Mouse (Mus musculus) limb, embryonic 12.5 days (tissue): Measurements from ENCODE around the gene Vgll4. TPM values are rescaled to one million over a fixed set of nuclear protein-coding genes. Genes with fewer than 3 reads are reported as not detected.

Experiments
- ATAC-seq: fragments of 200-750 bp; cut with Nextera tagmentation; 2 replicates; pipeline ENCODE4 v1.8.0; 2017; ENCODE audit warnings: low read depth, moderate TSS enrichment; ENCODE audit not compliant: insufficient number of reproducible peaks, insufficient read depth, low FRiP score, low TSS enrichment
- H3K27ac ChIP-seq: fragments of 300-500 bp; sonication (generic); 2 replicates; pipeline ENCODE4 v1.5.1; 2016; ENCODE audit warnings: mild to moderate bottlenecking, moderate library complexity
- H3K27me3 ChIP-seq: fragments of 300-500 bp; sonication (generic); 2 replicates; pipeline ENCODE4 v1.6.1; 2016; ENCODE audit warnings: mild to moderate bottlenecking, moderate library complexity
- H3K36me3 ChIP-seq: fragments of 300-500 bp; sonication (generic); 2 replicates; pipeline ENCODE4 v1.6.1; 2016; ENCODE audit warnings: mild to moderate bottlenecking, moderate library complexity
- H3K4me1 ChIP-seq: fragments of 300-500 bp; sonication (generic); replicated peaks from 2 replicates; pipeline ENCODE4 v1.6.1; 2016
- H3K4me2 ChIP-seq: fragments of 300-500 bp; sonication (generic); 2 replicates; pipeline ENCODE4 v1.6.1; 2016; ENCODE audit warnings: mild to moderate bottlenecking, moderate library complexity
- H3K4me3 ChIP-seq: fragments of 300-500 bp; sonication (generic); replicated peaks from 2 replicates; pipeline ENCODE4 v1.5.1; 2016; ENCODE audit warnings: mild to moderate bottlenecking
- H3K9ac ChIP-seq: fragments of 300-500 bp; sonication (generic); replicated peaks from 2 replicates; pipeline ENCODE4 v1.6.1; 2016; ENCODE audit warnings: mild to moderate bottlenecking, moderate library complexity
- H3K9me3 ChIP-seq: fragments of 300-500 bp; sonication (generic); 2 replicates; pipeline ENCODE4 v1.6.1; 2016; ENCODE audit warnings: mild to moderate bottlenecking, moderate library complexity
- WGBS: fragments of 180-500 bp; shearing (Covaris S2); methylation state at CpG from one replicate; pipeline ENCODE4 v1.1.7; 2016; 5-methylcytosine and 5-hydroxymethylcytosine counted together
- polyA plus RNA-seq: library from polyadenylated mRNA; unstranded; fragments of >200 nt; fragmentation: Nextera tagmentation; extraction: Ambion mirVana; gene quantifications from 2 replicates; pipeline ENCODE4 v1.2.1, GENCODE M21; 2016

Vgll4 gene
- polyA plus RNA-seq, 1 experiment from 2014 or later, result 156 TPM

DNA sequence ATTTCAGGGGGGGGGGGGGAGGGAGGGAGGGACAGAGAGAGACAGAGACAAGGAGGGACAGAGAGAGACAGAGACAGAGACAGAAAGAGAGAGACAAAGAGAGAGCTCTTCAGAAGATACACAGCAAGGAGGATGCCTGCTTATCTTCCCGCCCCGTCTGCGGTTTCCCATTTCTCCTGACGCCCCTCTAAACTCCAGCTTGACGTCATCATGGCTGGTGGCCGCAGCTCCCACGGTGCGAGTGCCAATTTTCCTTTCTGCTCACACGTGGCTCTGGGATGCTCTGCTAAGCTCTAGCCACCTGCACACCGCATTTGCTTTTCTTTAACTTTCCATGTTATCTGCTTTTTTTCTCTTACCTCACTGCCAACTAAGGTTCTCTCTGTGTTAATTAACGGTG, 151.8 kb downstream of the Vgll4 start:
- Histone ChIP-seq H3K9me3 (0 out of 2 replicates have a peak, but pooled peaks cover 3% of the 10 kb centered on the region), H3K36me3 (no peaks in the 10 kb centered on the region), H3K27me3 (no peaks in the 10 kb centered on the region; the same call in 1 of the 2 replicates), H3K4me2 (no peak overlapping the region), H3K9ac (no peak overlapping the region), H3K4me1 (peaks cover 43% of the 10 kb centered on the region), H3K27ac (no peak overlapping the region), H3K4me3 (no peak overlapping the region)
- ATAC-seq, result no peak
- 51% methylated on average over 11 of the region's 11 CpGs for WGBS

DNA sequence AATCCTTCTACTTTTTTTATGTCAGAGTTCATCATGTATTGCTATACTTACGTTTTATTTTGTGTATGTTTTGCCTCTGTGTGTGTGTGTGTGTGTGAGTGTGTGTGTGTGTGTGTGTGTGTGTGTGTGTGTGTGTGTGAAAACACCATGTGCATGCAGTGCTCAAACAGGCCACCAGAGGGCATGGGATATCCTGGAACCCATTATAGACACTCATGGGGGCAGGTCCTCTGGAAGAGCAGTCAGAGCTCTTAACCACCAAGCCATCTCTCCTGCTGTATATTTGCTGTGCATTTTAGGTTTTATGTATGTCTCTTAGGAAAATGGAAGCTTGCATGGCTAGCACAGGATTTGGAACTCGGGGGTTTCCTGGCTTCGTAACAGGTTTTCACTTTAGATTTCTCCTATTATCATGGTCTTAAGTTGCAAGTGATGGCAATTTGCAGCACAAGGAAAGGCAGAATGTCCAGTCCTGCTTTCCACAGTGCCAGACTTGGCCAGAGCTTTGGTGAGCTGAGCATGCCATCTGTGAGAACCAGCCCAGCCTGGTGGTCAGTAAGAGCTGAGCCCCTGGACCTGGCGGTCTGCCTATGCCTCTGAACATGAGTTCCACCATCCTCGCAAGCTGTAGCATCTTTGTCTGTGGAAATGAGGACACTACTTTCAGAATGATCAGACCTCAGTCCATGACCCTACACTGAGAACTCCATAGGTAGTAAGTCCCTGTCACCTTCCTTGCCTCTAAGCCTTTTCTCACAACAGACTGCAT, 154.7 kb downstream of the Vgll4 start:
- H3K27ac ChIP-seq, result no peak overlapping the region
- WGBS, result 97% methylated on average over 5 of the region's 5 CpGs
- H3K4me1 ChIP-seq, result peaks cover 36% of the 10 kb centered on the region
- no peak for ATAC-seq
- no peaks in the 10 kb centered on the region for H3K36me3 ChIP-seq
- no peak overlapping the region for H3K4me3 ChIP-seq
- H3K9ac ChIP-seq, result no peak overlapping the region
- 0 out of 2 replicates have a peak, but pooled peaks cover 3% of the 10 kb centered on the region for H3K9me3 ChIP-seq
- H3K27me3 ChIP-seq, result no peaks in the 10 kb centered on the region; the same call in 1 of the 2 replicates
- no peak overlapping the region for H3K4me2 ChIP-seq

DNA sequence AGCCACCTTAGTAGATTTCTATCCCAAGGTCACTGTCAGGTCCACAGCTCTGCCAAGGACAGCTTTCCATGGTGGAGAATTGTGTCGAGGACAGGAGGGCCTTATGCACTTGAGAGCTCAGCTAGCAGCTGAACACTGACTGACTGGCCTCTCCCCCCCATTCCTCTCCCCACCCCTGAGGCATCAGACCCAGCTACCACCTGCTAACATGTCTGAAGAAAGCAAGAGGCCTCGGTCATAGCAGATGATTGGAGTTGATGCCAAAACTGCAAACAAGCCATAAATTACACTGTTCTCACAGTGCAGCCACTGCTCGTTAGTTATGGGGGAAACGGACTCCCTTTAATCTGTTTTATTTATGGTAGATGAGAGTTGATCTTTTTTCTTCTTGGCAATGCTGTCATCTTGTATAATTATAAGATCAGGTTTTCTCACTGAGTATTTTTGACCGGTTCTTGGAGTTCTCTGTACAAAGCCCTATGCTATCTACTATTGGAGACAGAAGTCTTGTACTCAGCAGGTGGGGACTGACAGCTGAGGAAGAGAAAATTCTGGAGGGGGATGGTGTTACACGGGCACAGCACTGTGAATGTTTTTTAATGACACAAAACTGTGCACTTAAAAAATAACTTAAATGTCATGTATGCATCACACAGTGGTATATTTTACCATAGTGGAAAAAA, 155.5 kb downstream of the Vgll4 start:
- H3K9me3 ChIP-seq, result 0 out of 2 replicates have a peak, but pooled peaks cover 3% of the 10 kb centered on the region
- WGBS, result 46% methylated on average over 6 of the region's 6 CpGs
- H3K4me1 ChIP-seq, result peaks cover 35% of the 10 kb centered on the region
- H3K36me3 ChIP-seq, result no peaks in the 10 kb centered on the region
- no peak overlapping the region for H3K4me2 ChIP-seq
- ATAC-seq, result no peak
- H3K27me3 ChIP-seq, result no peaks in the 10 kb centered on the region; the same call in 1 of the 2 replicates
- H3K4me3 ChIP-seq, result no peak overlapping the region
- no peak overlapping the region for H3K27ac ChIP-seq
- H3K9ac ChIP-seq, result no peak overlapping the region

DNA sequence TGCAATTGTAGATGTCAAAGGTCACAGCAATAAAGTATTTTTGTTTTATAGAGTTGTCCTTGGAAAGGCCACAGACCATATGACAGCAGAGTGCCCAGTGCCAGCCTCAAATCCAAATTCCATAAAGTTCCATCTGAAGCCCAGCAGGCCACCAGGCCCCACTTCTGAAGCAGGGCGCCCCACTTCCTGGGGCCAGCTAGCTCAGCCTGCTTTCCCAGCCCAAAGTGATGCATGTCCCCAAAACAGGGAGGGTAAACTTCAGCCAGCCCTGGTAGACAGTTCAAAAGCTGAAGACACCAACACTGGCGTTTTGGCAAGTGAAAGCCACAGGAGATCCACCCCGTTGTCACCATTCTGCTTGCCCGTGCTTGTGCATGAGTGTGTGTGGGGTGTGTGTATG, 157.0 kb downstream of the Vgll4 start:
- H3K27me3 ChIP-seq, result no peaks in the 10 kb centered on the region; the same call in 1 of the 2 replicates
- 80% methylated on average over 4 of the region's 4 CpGs for WGBS
- H3K27ac ChIP-seq, result no peak overlapping the region
- H3K4me2 ChIP-seq, result no peak overlapping the region
- H3K4me3 ChIP-seq, result no peak overlapping the region
- H3K4me1 ChIP-seq, result peaks cover 31% of the 10 kb centered on the region
- 0 out of 2 replicates have a peak, but pooled peaks cover 3% of the 10 kb centered on the region for H3K9me3 ChIP-seq
- no peak overlapping the region for H3K9ac ChIP-seq
- no peak for ATAC-seq
- no peaks in the 10 kb centered on the region for H3K36me3 ChIP-seq

DNA sequence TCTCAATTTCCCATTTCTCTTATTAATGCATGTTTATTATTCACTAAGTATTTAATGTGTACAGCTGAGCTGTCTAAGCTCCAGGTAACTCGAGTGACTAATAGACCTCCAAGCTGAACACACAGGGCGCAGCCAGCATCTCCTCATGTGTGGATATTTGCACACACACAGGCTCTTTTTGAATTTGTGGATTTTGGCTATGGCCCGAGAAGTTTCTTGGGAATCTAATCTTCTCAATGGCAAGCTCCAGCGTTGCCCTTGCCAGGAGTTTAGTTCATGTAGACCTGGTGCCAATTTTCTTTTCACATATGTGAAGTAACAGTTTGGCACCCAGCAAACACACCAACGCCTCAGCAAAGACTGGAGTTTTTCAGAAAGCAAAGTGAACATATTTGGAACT, 157.5 kb downstream of the Vgll4 start:
- no peaks in the 10 kb centered on the region for H3K36me3 ChIP-seq
- no peak overlapping the region for H3K27ac ChIP-seq
- no peak overlapping the region for H3K4me2 ChIP-seq
- no peak overlapping the region for H3K4me3 ChIP-seq
- 0 out of 2 replicates have a peak, but pooled peaks cover 3% of the 10 kb centered on the region for H3K9me3 ChIP-seq
- WGBS, result 77% methylated on average over 5 of the region's 5 CpGs
- no peak overlapping the region for H3K9ac ChIP-seq
- ATAC-seq, result no peak
- H3K4me1 ChIP-seq, result peaks cover 29% of the 10 kb centered on the region
- H3K27me3 ChIP-seq, result no peaks in the 10 kb centered on the region; the same call in 1 of the 2 replicates

Other genes starting within 250 kb of the Vgll4 start
- gene Tamm41, start 67.9 kb upstream of the Vgll4 start, polyA plus RNA-seq, result 83.3 and 88.9 TPM in 2 replicates
- gene Syn2, start 164.9 kb upstream of the Vgll4 start, polyA plus RNA-seq, result 0.71 and 1.2 TPM in 2 replicates